Mouse (Mus musculus): ENCODE results near the gene H2-M10.5. TPM values are rescaled to one million over a fixed set of nuclear protein-coding genes. Genes with fewer than 3 reads are reported as not detected.

Gene H2-M10.5
- not detected in 2 replicates for polyA plus RNA-seq (2012; rRNA removed)

DNA sequence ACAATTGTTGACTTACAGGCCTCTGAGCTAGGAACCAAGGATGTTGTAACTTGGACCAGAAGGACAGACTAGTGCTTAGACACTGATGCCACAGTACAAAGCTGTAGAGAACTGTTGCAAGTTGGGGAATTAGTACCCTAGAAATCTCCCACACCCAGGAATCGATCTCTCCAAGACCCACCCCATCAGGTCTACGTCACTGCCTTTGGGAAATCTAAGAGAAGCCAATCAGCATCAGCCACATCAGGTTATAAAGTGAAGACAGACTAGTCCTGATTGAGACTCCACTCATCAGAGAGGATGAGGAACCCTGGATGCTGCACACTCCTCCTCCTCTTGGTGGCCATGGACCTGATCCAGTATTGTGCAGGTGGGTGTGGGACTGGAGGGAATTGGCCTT, at the start of gene H2-M10.5:
Gene H2-M10.5, plus strand, starts transcription at position 301 of the 400 bp plus-strand sequence.

GRCm38 (mm10) chr17:36811871-36812270, 39.2 kb downstream of the H2-M10.5 start, which contains the start of gene H2-M10.6:
TSS of gene H2-M10.6 (plus strand) at chr17:36812171.

Other genes starting within 250 kb of the H2-M10.5 start
- gene H2-M11, start 225.8 kb upstream of the H2-M10.5 start, polyA plus RNA-seq (2012; rRNA removed): not detected in 2 replicates
- not detected in 2 replicates for gene H2-M9, start 130.2 kb upstream of the H2-M10.5 start, polyA plus RNA-seq (2012; rRNA removed)
- not detected in 2 replicates for gene H2-M1, start 100.7 kb upstream of the H2-M10.5 start, polyA plus RNA-seq (2012; rRNA removed)
- not detected in 2 replicates for gene H2-M10.6, start 39.3 kb downstream of the H2-M10.5 start, polyA plus RNA-seq (2012; rRNA removed)
- gene Trim26, start 64.2 kb downstream of the H2-M10.5 start, polyA plus RNA-seq (2012; rRNA removed): 9.8 and 11.9 TPM in 2 replicates
- 0.23 and 0.24 TPM in 2 replicates for gene Trim15, start 94.3 kb downstream of the H2-M10.5 start, polyA plus RNA-seq (2012; rRNA removed)
- gene Trim10, start 96.7 kb downstream of the H2-M10.5 start, polyA plus RNA-seq (2012; rRNA removed): not detected in 2 replicates
- gene Trim40, start 117.2 kb downstream of the H2-M10.5 start, polyA plus RNA-seq (2012; rRNA removed): 0.14 and 0.38 TPM in 2 replicates
- gene Trim31, start 125.2 kb downstream of the H2-M10.5 start, polyA plus RNA-seq (2012; rRNA removed): not detected in 2 replicates
- 13.0 and 39.4 TPM in 2 replicates for gene Rnf39, start 170.0 kb downstream of the H2-M10.5 start, polyA plus RNA-seq (2012; rRNA removed)
- gene Ppp1r11, start 178.8 kb downstream of the H2-M10.5 start, polyA plus RNA-seq (2012; rRNA removed): 13.9 and 20.2 TPM in 2 replicates
- gene Znrd1, start 185.6 kb downstream of the H2-M10.5 start, polyA plus RNA-seq (2012; rRNA removed): 10.5 and 15.2 TPM in 2 replicates
- 0.34 TPM in 1 of 2 replicates, not detected in the other for gene Znrd1as, start 185.7 kb downstream of the H2-M10.5 start, polyA plus RNA-seq (2012; rRNA removed)
- gene 2410137M14Rik, start 208.3 kb downstream of the H2-M10.5 start, polyA plus RNA-seq (2012; rRNA removed): not detected in 2 replicates
- gene H2-M5, start 216.6 kb downstream of the H2-M10.5 start, polyA plus RNA-seq (2012; rRNA removed): 0.10 TPM in 1 of 2 replicates, not detected in the other
- 0.31 and 0.65 TPM in 2 replicates for gene Zfp57, start 228.3 kb downstream of the H2-M10.5 start, polyA plus RNA-seq (2012; rRNA removed)

Data from stomach, adult 2 months (tissue).